Mouse (Mus musculus): ENCODE results near the gene Arfgef2. TPM values are rescaled to one million over a fixed set of nuclear protein-coding genes. Genes with fewer than 3 reads are reported as not detected.
A peak's percentile ranks its signal among the peaks of the same experiment; 100 is the strongest.

The Arfgef2 gene
- polyA plus RNA-seq, 1 experiment from 2014 or later = 3.4 TPM

- DNase-seq (no peak), ATAC-seq (ENCODE audit: low read depth) (no peak)
- H3K27ac ChIP-seq = peak overlapping the region; percentile 5; the same call in 1 of the 2 replicates
- no peak overlapping the region for H3K4me3 ChIP-seq (replicated peaks)
- 72% methylated on average over 8 of the region's 8 CpGs for WGBS (ENCODE audit: insufficient replicate concordance)
- no peaks in the 10 kb centered on the region for H3K9me3 ChIP-seq (replicated peaks)
- peaks cover 13% of the 10 kb centered on the region for H3K36me3 ChIP-seq
- peaks cover 33% of the 10 kb centered on the region for H3K4me1 ChIP-seq (replicated peaks)
- no peak overlapping the region for H3K4me2 ChIP-seq
- no peak overlapping the region for H3K9ac ChIP-seq
- no peaks in the 10 kb centered on the region for H3K27me3 ChIP-seq
These were observed 21.3 kb downstream of the Arfgef2 start for GRCm38 (mm10) chr2:166826491-166827224.

GRCm38 (mm10) chr2:166828306-166828705 is 22.9 kb downstream of the Arfgef2 start:
- Histone ChIP-seq H3K9me3 (replicated peaks) (no peaks in the 10 kb centered on the region), H3K27ac (no peak overlapping the region), H3K4me3 (replicated peaks) (no peak overlapping the region), H3K36me3 (peaks cover 13% of the 10 kb centered on the region), H3K27me3 (no peaks in the 10 kb centered on the region), H3K9ac (no peak overlapping the region), H3K4me2 (no peak overlapping the region), H3K4me1 (replicated peaks) (peaks cover 19% of the 10 kb centered on the region)
- ATAC-seq (ENCODE audit: low read depth) = no peak
- 82% methylated on average over 12 of the region's 12 CpGs for WGBS (ENCODE audit: insufficient replicate concordance)
- DNase-seq = no peak

GRCm38 (mm10) chr2:166830350-166830749 is 25.0 kb downstream of the Arfgef2 start:
- ATAC-seq (ENCODE audit: low read depth) = no peak

GRCm38 (mm10) chr2:166834091-166834490 is 28.7 kb downstream of the Arfgef2 start:
- no peak overlapping the region for H3K27ac ChIP-seq
- H3K4me2 ChIP-seq = no peak overlapping the region
- H3K36me3 ChIP-seq = peaks cover 49% of the 10 kb centered on the region
- H3K4me3 ChIP-seq (replicated peaks) = no peak overlapping the region
- H3K4me1 ChIP-seq (replicated peaks) = no peaks in the 10 kb centered on the region
- no peak for DNase-seq
- ATAC-seq (ENCODE audit: low read depth) = no peak
- 87% methylated on average over 2 of the region's 2 CpGs for WGBS (ENCODE audit: insufficient replicate concordance)
- no peak overlapping the region for H3K9ac ChIP-seq
- no peaks in the 10 kb centered on the region for H3K9me3 ChIP-seq (replicated peaks)
- no peaks in the 10 kb centered on the region for H3K27me3 ChIP-seq

More at GRCm38 (mm10) chr2:166830350-166830749, 25.0 kb downstream of the Arfgef2 start:
- H3K4me3 ChIP-seq (replicated peaks) = no peak overlapping the region
- no peaks in the 10 kb centered on the region for H3K27me3 ChIP-seq
- no peak overlapping the region for H3K9ac ChIP-seq
- DNase-seq = no peak
- peaks cover 8% of the 10 kb centered on the region; the same call in 1 of the 2 replicates for H3K4me1 ChIP-seq (replicated peaks)
- no peak overlapping the region for H3K4me2 ChIP-seq
- H3K36me3 ChIP-seq = peaks cover 25% of the 10 kb centered on the region
- H3K9me3 ChIP-seq (replicated peaks) = no peaks in the 10 kb centered on the region
- no peak overlapping the region for H3K27ac ChIP-seq
- 78% methylated on average over 5 of the region's 5 CpGs for WGBS (ENCODE audit: insufficient replicate concordance)

GRCm38 (mm10) chr2:166834796-166835195 is 29.4 kb downstream of the Arfgef2 start:
- H3K36me3 ChIP-seq = peaks cover 53% of the 10 kb centered on the region
- no peaks in the 10 kb centered on the region for H3K9me3 ChIP-seq (replicated peaks)
- H3K27me3 ChIP-seq = no peaks in the 10 kb centered on the region
- H3K4me3 ChIP-seq (replicated peaks) = no peak overlapping the region
- no peak for ATAC-seq (ENCODE audit: low read depth)
- no peak overlapping the region for H3K9ac ChIP-seq
- no peaks in the 10 kb centered on the region for H3K4me1 ChIP-seq (replicated peaks)
- no peak for DNase-seq
- H3K4me2 ChIP-seq = no peak overlapping the region
- 92% methylated on average over 4 of the region's 4 CpGs for WGBS (ENCODE audit: insufficient replicate concordance)
- H3K27ac ChIP-seq = no peak overlapping the region

- Histone ChIP-seq H3K4me3 (replicated peaks) (no peak overlapping the region), H3K4me1 (replicated peaks) (no peaks in the 10 kb centered on the region)
These were observed 30.2 kb downstream of the Arfgef2 start for GRCm38 (mm10) chr2:166835581-166835980.

GRCm38 (mm10) chr2:166841813-166842212 is 36.4 kb downstream of the Arfgef2 start:
- WGBS (ENCODE audit: insufficient replicate concordance) = 62% methylated on average over 4 of the region's 4 CpGs
- H3K27ac ChIP-seq = no peak overlapping the region
- no peak overlapping the region for H3K4me3 ChIP-seq (replicated peaks)
- no peaks in the 10 kb centered on the region for H3K9me3 ChIP-seq (replicated peaks)
- no peak overlapping the region for H3K9ac ChIP-seq
- H3K4me1 ChIP-seq (replicated peaks) = peaks cover 3% of the 10 kb centered on the region; the same call in 1 of the 2 replicates
- ATAC-seq (ENCODE audit: low read depth) (no peak), DNase-seq (no peak)
- no peak overlapping the region for H3K4me2 ChIP-seq
- H3K27me3 ChIP-seq = no peaks in the 10 kb centered on the region
- H3K36me3 ChIP-seq = peaks cover 79% of the 10 kb centered on the region

More at GRCm38 (mm10) chr2:166835581-166835980, 30.2 kb downstream of the Arfgef2 start:
- Histone ChIP-seq H3K9me3 (replicated peaks) (no peaks in the 10 kb centered on the region), H3K9ac (no peak overlapping the region), H3K27ac (no peak overlapping the region), H3K27me3 (no peaks in the 10 kb centered on the region), H3K36me3 (peaks cover 49% of the 10 kb centered on the region), H3K4me2 (no peak overlapping the region)
- 51% methylated on average over 5 of the region's 5 CpGs for WGBS (ENCODE audit: insufficient replicate concordance)
- no peak for ATAC-seq (ENCODE audit: low read depth)
- no peak for DNase-seq

GRCm38 (mm10) chr2:166850691-166851090 is 45.3 kb downstream of the Arfgef2 start:
- H3K27ac ChIP-seq = no peak overlapping the region
- ATAC-seq (ENCODE audit: low read depth) = no peak
- H3K36me3 ChIP-seq = peaks cover 86% of the 10 kb centered on the region
- H3K9me3 ChIP-seq (replicated peaks) = 0 out of 2 replicates have a peak, but pooled peaks cover 3% of the 10 kb centered on the region
- 74% methylated on average over 11 of the region's 11 CpGs for WGBS (ENCODE audit: insufficient replicate concordance)
- no peak overlapping the region for H3K4me3 ChIP-seq (replicated peaks)
- no peak overlapping the region for H3K4me2 ChIP-seq
- H3K27me3 ChIP-seq = no peaks in the 10 kb centered on the region
- no peak overlapping the region for H3K9ac ChIP-seq
- DNase-seq = no peak
- H3K4me1 ChIP-seq (replicated peaks) = no peaks in the 10 kb centered on the region

- no peak overlapping the region for H3K9ac ChIP-seq
- no peaks in the 10 kb centered on the region for H3K4me1 ChIP-seq (replicated peaks)
- WGBS (ENCODE audit: insufficient replicate concordance) = 77% methylated on average over 7 of the region's 7 CpGs
- H3K27ac ChIP-seq = no peak overlapping the region
- H3K36me3 ChIP-seq = peaks cover 86% of the 10 kb centered on the region
- DNase-seq (no peak), ATAC-seq (ENCODE audit: low read depth) (no peak)
- H3K27me3 ChIP-seq = no peaks in the 10 kb centered on the region
- H3K4me2 ChIP-seq = no peak overlapping the region
- H3K4me3 ChIP-seq (replicated peaks) = no peak overlapping the region
- H3K9me3 ChIP-seq (replicated peaks) = 0 out of 2 replicates have a peak, but pooled peaks cover 3% of the 10 kb centered on the region
These were observed 46.9 kb downstream of the Arfgef2 start for GRCm38 (mm10) chr2:166852270-166852669.

GRCm38 (mm10) chr2:166855771-166856170 is 50.4 kb downstream of the Arfgef2 start:
- H3K9me3 ChIP-seq (replicated peaks) = 0 out of 2 replicates have a peak, but pooled peaks cover 3% of the 10 kb centered on the region
- ATAC-seq (ENCODE audit: low read depth) = no peak
- no peak overlapping the region for H3K4me2 ChIP-seq
- no peak overlapping the region for H3K27ac ChIP-seq
- H3K36me3 ChIP-seq = peaks cover 94% of the 10 kb centered on the region
- H3K9ac ChIP-seq = no peak overlapping the region
- no peaks in the 10 kb centered on the region for H3K4me1 ChIP-seq (replicated peaks)
- no peak for DNase-seq
- WGBS (ENCODE audit: insufficient replicate concordance) = 87% methylated on average over 8 of the region's 8 CpGs
- H3K27me3 ChIP-seq = no peaks in the 10 kb centered on the region
- H3K4me3 ChIP-seq (replicated peaks) = no peak overlapping the region

GRCm38 (mm10) chr2:166856366-166856765 is 51.0 kb downstream of the Arfgef2 start:
- 0 out of 2 replicates have a peak, but pooled peaks cover 3% of the 10 kb centered on the region for H3K9me3 ChIP-seq (replicated peaks)
- no peaks in the 10 kb centered on the region for H3K4me1 ChIP-seq (replicated peaks)
- no peak overlapping the region for H3K9ac ChIP-seq
- peaks cover 93% of the 10 kb centered on the region for H3K36me3 ChIP-seq
- H3K4me3 ChIP-seq (replicated peaks) = no peak overlapping the region
- WGBS (ENCODE audit: insufficient replicate concordance) = 76% methylated on average over 6 of the region's 6 CpGs
- no peak overlapping the region for H3K4me2 ChIP-seq
- H3K27me3 ChIP-seq = no peaks in the 10 kb centered on the region
- H3K27ac ChIP-seq = no peak overlapping the region
- ATAC-seq (ENCODE audit: low read depth) (no peak), DNase-seq (no peak)

- no peak overlapping the region for H3K4me3 ChIP-seq (replicated peaks)
- 85% methylated on average over 2 of the region's 2 CpGs for WGBS (ENCODE audit: insufficient replicate concordance)
- H3K9ac ChIP-seq = no peak overlapping the region
- H3K4me2 ChIP-seq = no peak overlapping the region
- H3K27ac ChIP-seq = no peak overlapping the region
- H3K9me3 ChIP-seq (replicated peaks) = 0 out of 2 replicates have a peak, but pooled peaks cover 2% of the 10 kb centered on the region
- H3K36me3 ChIP-seq = peaks cover 93% of the 10 kb centered on the region
- no peaks in the 10 kb centered on the region for H3K4me1 ChIP-seq (replicated peaks)
- no peak for DNase-seq
- no peak for ATAC-seq (ENCODE audit: low read depth)
- H3K27me3 ChIP-seq = no peaks in the 10 kb centered on the region
These were observed 51.7 kb downstream of the Arfgef2 start for GRCm38 (mm10) chr2:166857118-166857517.

All from liver, embryonic 13.5 days (tissue).